Mouse (Mus musculus) erythroblast, embryonic 14.5 days (primary cell): ENCODE data around the gene Klhl20.

Source experiments
- GATA1 ChIP-seq: IDR thresholded peaks from 2 replicates; pipeline ENCODE4 v1.6.1; 2012; ENCODE audit warnings: low read length, inconsistent platforms, mixed read lengths
- TAL1 ChIP-seq: IDR thresholded peaks from 3 replicates; pipeline ENCODE4 v1.6.1; 2012; ENCODE audit warnings: low read length, inconsistent platforms, mixed read lengths

- TF ChIP-seq GATA1 (no peak), TAL1 (no peak)
Observed at GRCm38 (mm10) chr1:161160266-161160665, 29.0 kb upstream of the Klhl20 start.
